Mouse (Mus musculus) ES-Bruce4 (cell line): ENCODE results near the gene Akap7. TPM values are rescaled to one million over a fixed set of nuclear protein-coding genes. Genes with fewer than 3 reads are reported as not detected.

Experiments used
- H3K27ac ChIP-seq: 2 replicates; pipeline ENCODE4 v1.5.1; 2012; ENCODE audit warnings: low read length, inconsistent platforms; ENCODE audit not compliant: insufficient read depth
- H3K27me3 ChIP-seq: 2 replicates; pipeline ENCODE4 v1.6.1; 2012; ENCODE audit warnings: mild to moderate bottlenecking, low read length, inconsistent platforms; ENCODE audit not compliant: control insufficient read depth, poor library complexity, insufficient read depth, severe bottlenecking
- H3K36me3 ChIP-seq: 2 replicates; pipeline ENCODE4 v1.6.1; 2012; ENCODE audit warnings: inconsistent platforms, mild to moderate bottlenecking, low read length, moderate library complexity; ENCODE audit not compliant: control insufficient read depth, poor library complexity, insufficient read depth, severe bottlenecking
- H3K4me1 ChIP-seq: one replicate; pipeline ENCODE4 v1.8.1; 2011; ENCODE audit warnings: low read length; ENCODE audit not compliant: control insufficient read depth, insufficient read depth
- H3K4me3 ChIP-seq: 2 replicates; pipeline ENCODE4 v1.5.1; 2011; ENCODE audit warnings: low read depth, mild to moderate bottlenecking, low read length
- H3K9ac ChIP-seq: 2 replicates; pipeline ENCODE4 v1.6.1; 2012; ENCODE audit warnings: low read depth, mild to moderate bottlenecking, inconsistent platforms; ENCODE audit not compliant: poor library complexity, severe bottlenecking
- H3K9me3 ChIP-seq: replicated peaks from 2 replicates; pipeline ENCODE4 v1.6.1; 2012; ENCODE audit warnings: mild to moderate bottlenecking, low read length, inconsistent platforms; ENCODE audit not compliant: control insufficient read depth, poor library complexity, insufficient read depth, severe bottlenecking
- CTCF ChIP-seq: IDR thresholded peaks from one replicate; pipeline ENCODE4 v1.8.1; 2011; ENCODE audit warnings: low read depth, low read length
- EP300 ChIP-seq: IDR thresholded peaks from 2 replicates; pipeline ENCODE4 v1.6.1; 2011; ENCODE audit warnings: low read depth, low read length; ENCODE audit not compliant: insufficient read depth
- POLR2A ChIP-seq: IDR thresholded peaks from one replicate; pipeline ENCODE4 v1.8.1; 2011; ENCODE audit warnings: low read length; ENCODE audit not compliant: insufficient read depth
- polyA plus RNA-seq: library from polyadenylated mRNA; stranded (reverse); fragments of >200 nt; gene quantifications from 2 replicates; pipeline ENCODE4 v1.2.4, GENCODE M21; 2011; ENCODE audit warnings: low read depth; ENCODE audit not compliant: missing spikeins, insufficient read depth, insufficient read length

The Akap7 gene
- polyA plus RNA-seq, 1 experiment: 69.8 TPM

- no peaks in the 10 kb centered on the region for H3K4me1 ChIP-seq
- no peaks in the 10 kb centered on the region for H3K9me3 ChIP-seq
- no peaks in the 10 kb centered on the region for H3K36me3 ChIP-seq
- H3K27ac ChIP-seq: no peak overlapping the region
- no peak for TF ChIP-seq POLR2A
- no peak for TF ChIP-seq CTCF
- no peak for TF ChIP-seq EP300
- H3K27me3 ChIP-seq: no peaks in the 10 kb centered on the region
- H3K9ac ChIP-seq: no peak overlapping the region
- H3K4me3 ChIP-seq: no peak overlapping the region
Measured at GRCm38 (mm10) chr10:25219901-25220495, 87.7 kb downstream of the Akap7 start.

GRCm38 (mm10) chr10:25219220-25219628, 88.4 kb downstream of the Akap7 start:
- H3K36me3 ChIP-seq: no peaks in the 10 kb centered on the region
- H3K9me3 ChIP-seq: no peaks in the 10 kb centered on the region
- H3K27me3 ChIP-seq: no peaks in the 10 kb centered on the region
- no peak overlapping the region for H3K4me3 ChIP-seq
- H3K27ac ChIP-seq: no peak overlapping the region
- H3K9ac ChIP-seq: no peak overlapping the region
- TF ChIP-seq CTCF: peak; percentile 74
- no peak for TF ChIP-seq POLR2A
- TF ChIP-seq EP300: 0 out of 2 replicates have a peak, but pooled peaks have one; percentile 71
- no peaks in the 10 kb centered on the region for H3K4me1 ChIP-seq

- no peak overlapping the region for H3K4me3 ChIP-seq
- H3K27me3 ChIP-seq: no peaks in the 10 kb centered on the region
- no peaks in the 10 kb centered on the region for H3K36me3 ChIP-seq
- H3K9me3 ChIP-seq: no peaks in the 10 kb centered on the region
- no peak overlapping the region for H3K27ac ChIP-seq
- TF ChIP-seq POLR2A: no peak
- no peaks in the 10 kb centered on the region for H3K4me1 ChIP-seq
- H3K9ac ChIP-seq: no peak overlapping the region
Measured at GRCm38 (mm10) chr10:25218746-25219145, 88.9 kb downstream of the Akap7 start.

- no peak overlapping the region for H3K4me3 ChIP-seq
- no peaks in the 10 kb centered on the region for H3K27me3 ChIP-seq
- no peak overlapping the region for H3K27ac ChIP-seq
- H3K9me3 ChIP-seq: peaks cover 3% of the 10 kb centered on the region; the same call in 1 of the 2 replicates
- no peaks in the 10 kb centered on the region for H3K36me3 ChIP-seq
- no peak for TF ChIP-seq EP300
- no peak for TF ChIP-seq POLR2A
- TF ChIP-seq CTCF: no peak
- no peaks in the 10 kb centered on the region for H3K4me1 ChIP-seq
- no peak overlapping the region for H3K9ac ChIP-seq
Measured at GRCm38 (mm10) chr10:25215977-25216376, 91.7 kb downstream of the Akap7 start.

- Histone ChIP-seq H3K36me3 (no peaks in the 10 kb centered on the region), H3K27ac (no peak overlapping the region), H3K27me3 (no peaks in the 10 kb centered on the region), H3K4me1 (no peaks in the 10 kb centered on the region), H3K9ac (no peak overlapping the region), H3K4me3 (no peak overlapping the region), H3K9me3 (peaks cover 3% of the 10 kb centered on the region; the same call in 1 of the 2 replicates)
- TF ChIP-seq CTCF (no peak), POLR2A (no peak), EP300 (no peak)
Measured at GRCm38 (mm10) chr10:25213716-25214115, 94.0 kb downstream of the Akap7 start.

GRCm38 (mm10) chr10:25208619-25209018, 99.1 kb downstream of the Akap7 start:
- TF ChIP-seq EP300 (no peak), POLR2A (no peak), CTCF (no peak)
- H3K36me3 ChIP-seq: no peaks in the 10 kb centered on the region
- peaks cover 1% of the 10 kb centered on the region for H3K4me1 ChIP-seq
- H3K27ac ChIP-seq: no peak overlapping the region
- H3K9me3 ChIP-seq: peaks cover 3% of the 10 kb centered on the region; the same call in 1 of the 2 replicates
- no peaks in the 10 kb centered on the region for H3K27me3 ChIP-seq
- no peak overlapping the region for H3K4me3 ChIP-seq
- H3K9ac ChIP-seq: no peak overlapping the region
